Mouse (Mus musculus) left cerebral cortex, adult 8-10 months (tissue): Measurements from ENCODE around the gene Sos2. TPM values are rescaled to one million over a fixed set of nuclear protein-coding genes. Genes with fewer than 3 reads are reported as not detected.
"Not testable (repeated sequence)": the region's sequence is repeated elsewhere in the genome, so short reads cannot be mapped to it uniquely, and the experiment has no call there.

Experiments
- DNase-seq, 2 experiments: peaks; one replicate each; pipeline ENCODE4 v3.0.0; 2022; ENCODE audit warnings: low spot score in 2 of 2
- total RNA-seq, 4 experiments: library from RNA; stranded (reverse); gene quantifications; 2 replicates each; pipeline ENCODE4 v1.2.4; 2022

The Sos2 gene
- total RNA-seq, 4 experiments from 2014 or later = 33.1 to 42.4 (median 36.6) TPM

DNA sequence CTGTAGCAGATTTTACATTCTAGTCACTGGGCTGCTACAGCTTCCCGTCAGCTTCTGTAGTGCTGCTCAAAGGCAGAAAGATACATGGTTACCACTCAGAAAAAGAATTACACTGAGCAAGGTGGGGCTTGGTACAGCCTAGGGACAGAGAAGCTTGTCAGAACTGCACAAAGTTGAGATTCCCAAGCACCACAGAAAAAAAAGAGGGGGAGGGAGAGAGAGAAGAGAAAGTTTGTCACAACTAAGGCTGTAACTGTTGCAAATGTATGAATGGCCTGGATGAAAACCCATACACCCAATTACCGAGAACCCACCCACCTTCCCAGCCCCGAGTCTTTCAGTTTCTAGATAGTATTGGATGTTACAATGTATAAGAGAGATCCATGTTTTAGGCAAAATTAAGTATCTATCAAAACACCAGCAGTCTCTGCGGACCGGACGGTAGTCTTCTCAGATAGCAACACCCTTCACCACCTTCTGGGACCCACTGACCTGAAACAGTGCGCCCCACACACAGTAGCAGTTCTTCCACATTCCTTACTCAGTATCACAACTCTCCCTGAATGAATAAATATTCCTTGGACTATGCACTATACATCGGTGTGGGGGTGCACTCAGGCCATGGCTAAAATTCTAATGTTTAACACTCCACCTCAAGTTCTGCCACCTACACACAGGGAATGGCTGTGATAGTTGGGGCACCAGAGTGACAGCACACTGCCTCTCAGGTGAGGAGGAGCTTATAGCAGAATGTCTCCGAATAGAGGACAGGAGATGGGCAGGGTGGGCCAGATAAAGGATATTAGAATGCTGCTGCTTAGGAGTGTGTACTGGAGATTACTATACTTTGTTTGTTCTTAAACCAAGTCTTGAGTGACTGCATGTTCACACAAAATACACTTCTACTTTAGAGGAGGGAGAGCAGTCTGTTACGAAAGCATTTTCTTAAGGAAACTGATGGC, 6.8 kb downstream of the Sos2 start:
- DNase-seq = no peak

DNA sequence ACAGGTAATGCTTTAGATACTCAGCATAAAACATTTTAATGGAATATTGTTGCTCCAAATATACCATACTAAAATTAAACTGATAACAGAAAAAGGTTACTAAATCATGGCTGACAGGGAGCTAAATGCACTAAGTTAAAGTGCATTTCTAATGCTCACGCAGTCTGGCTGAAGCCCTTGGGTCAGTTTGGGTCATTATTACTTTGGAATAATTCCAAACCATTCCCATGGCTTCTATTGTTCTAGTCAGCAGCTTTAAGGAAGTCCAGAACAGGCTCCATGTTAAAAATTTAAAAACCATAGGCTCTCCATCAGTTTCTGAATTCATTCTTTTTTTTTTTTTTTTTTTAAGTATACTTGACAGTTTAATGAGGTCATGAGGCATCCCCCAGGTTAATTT, 7.5 kb downstream of the Sos2 start:
- DNase-seq = no peak

DNA sequence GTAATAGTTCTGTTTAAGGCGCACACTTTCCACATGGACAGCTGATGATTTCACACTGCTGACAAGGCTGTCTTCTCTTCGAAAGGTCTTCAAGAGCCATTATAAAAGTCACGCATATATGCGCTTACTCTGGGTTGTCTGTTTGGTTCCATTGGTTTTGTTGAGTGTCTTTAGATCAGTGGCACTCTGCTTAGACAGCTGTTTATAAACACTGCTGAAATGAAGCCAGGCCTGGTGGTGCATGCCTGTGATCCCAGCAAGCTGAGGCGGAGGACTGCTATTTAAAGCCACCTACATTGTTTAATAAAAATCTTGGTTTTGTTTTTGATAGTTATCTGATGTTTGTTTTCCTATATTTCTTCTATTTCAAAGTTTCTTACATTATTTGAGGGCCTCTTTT, 14.9 kb downstream of the Sos2 start:
- no peak for DNase-seq

DNA sequence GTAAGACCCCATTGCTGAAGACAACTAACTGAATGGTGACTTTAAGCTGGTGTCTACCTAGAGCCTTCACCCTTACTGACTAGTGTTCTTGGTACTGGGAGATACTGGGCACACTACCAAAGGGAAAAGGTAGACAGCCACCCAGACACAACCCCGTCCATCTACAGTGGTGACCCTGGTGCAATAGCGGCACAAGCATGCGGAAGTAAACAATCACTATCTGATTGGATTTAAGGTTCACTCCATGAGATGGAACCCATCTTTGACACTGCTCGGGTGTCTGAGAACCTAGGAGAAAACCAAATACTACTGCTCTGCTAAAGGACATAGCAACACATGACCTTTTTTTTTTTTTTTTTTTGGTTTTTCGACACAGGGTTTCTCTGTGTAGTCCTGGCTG, 20.0 kb downstream of the Sos2 start:
- no peak for DNase-seq

DNA sequence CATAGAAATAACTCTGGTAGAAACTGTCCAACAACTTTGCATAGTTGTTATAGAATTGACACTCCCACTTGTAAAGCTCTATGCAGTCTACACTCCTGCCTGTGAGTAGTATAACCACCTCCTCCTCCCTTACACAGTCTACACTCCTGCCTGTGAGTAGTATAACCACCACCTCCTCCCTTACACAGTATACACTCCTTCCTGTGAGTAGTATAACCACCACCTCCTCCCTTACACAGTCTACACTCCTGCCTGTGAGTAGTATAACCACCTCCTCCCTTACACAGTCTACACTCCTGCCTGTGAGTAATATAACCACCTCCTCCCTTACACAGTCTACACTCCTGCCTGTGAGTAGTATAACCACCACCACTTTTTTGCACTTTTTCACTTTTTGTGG, 27.7 kb downstream of the Sos2 start:
- DNase-seq = not testable (repeated sequence)

DNA sequence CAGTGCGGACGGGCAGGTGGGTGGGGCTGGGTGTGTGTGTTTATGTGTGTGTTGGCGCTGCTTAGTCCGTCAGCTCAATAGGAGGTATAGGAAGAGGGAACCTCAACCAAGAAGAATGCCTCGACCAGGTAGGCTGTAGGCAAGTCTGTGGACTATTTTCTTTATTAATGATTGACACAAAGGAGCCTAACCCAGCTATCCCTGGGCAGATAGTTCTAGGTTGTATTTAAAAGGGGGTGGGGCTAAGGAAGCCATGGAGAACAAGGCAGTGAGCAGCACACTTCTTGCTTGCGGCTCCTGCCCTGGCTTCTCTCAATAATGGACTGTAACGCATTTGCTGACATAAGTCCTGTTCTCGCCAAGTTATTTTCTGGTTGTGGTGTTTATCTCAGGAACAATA, 32.1 kb downstream of the Sos2 start:
- no peak for DNase-seq

DNA sequence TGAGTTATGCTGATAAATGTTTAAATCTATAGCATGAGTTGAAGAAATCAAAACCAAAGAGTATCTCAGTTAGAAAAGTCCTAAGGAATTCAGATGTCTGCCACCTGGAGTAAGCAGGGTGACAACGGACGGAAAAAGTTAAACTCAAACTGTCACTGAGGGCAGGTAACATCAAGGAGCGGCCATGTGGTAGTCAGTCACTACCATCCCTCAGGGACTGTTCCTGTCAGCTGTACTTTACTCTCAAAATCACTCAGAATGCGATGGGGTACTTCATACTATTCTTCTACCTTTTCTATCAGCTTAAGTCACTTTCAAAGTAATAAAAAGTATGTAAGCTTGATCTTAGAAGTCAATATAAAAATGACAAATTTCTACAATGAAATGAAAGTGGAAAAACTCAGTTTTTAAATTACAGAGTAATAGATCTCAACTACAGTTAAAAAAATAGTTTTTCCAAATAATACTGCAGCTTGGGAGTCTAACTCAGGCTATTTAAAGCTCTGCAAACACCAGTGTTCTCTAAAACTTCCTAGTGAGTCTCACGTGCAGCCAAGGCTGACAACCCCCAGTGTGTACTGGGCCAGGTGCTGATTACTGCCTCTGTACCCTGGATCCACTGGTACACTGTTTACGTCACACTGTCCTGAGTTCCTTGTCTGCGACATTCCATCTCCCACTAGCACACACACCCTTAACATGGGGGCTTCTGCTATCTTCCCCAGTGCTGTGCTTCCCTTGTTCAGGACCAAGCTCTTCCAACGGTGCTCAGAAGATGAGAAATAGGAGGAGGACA, 35.6 kb downstream of the Sos2 start:
- DNase-seq = no peak

DNA sequence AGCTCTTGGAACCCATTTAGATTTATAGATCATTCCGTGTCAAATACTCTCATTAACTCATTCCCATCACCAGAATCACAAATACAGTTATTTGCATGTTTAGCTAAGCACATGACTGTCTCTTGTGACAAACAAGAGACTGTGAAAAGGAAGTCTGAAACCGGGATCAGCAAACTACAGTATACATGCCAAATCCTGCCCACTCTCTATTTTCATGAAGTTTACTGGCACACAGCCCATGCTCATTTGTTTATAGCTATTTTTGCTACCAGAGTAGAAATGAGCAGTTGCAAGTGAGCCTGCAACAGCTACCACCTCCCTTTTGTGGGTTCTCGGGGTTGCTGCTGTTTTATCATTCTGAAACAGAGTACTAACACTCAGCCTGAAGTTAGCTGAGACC, 36.8 kb downstream of the Sos2 start:
- peak in 1 of 2 experiments; percentile 48 for DNase-seq

DNA sequence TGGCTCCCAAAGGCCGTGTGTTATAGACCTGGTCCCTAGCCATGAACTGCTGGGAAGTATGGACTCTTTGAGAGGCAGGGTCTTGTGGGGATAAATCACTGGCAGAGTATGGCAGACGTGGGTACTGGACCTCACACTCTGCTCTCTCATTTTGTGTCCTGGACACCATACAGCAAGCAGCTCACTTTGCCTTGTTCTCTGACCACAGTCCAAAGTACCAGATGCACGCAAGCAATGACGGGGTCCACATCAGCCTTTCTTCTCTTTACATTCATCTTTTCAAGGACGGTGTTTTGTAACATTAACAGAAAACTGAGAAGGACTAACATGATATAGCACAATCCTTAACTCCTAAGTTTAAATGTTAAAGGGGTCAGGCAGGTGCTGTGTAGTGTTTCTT, 38.8 kb downstream of the Sos2 start:
- DNase-seq = no peak

DNA sequence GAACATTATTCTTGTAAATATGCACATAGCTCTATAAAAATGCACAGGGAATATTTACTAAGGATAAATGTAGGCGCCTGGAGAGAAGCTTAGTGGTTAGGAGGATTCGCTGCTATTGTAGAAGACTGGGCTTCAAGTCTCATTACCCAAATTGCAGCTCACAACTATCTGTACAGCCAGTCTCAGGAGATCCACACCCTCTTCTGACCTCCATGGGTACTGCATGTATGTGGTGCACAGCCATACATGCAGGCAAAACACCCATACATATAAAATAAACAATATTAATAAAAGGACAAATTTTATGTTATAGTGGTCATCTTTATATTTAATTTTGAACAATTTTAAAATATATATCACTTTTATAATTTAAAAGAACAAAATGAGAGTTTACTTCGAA, 46.9 kb downstream of the Sos2 start:
- no peak for DNase-seq

DNA sequence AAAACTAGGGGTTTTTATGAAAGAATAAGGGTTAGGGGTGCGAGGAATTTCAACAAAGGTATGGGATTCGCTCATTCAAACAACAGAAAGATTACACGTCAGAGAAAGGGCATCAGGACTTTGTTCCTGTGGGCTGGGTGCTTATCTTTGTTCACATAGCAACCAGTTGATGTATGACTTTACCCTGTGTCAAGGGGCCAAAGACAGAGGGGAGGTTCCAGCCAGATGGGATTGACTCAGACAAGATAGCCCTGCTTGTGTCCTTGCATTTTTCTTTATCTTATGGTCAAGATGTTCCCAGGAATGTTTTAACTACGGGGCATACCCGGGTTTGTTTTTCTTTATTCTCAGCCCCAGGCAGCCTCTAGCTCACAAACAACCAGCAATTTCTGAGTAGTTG, 63.1 kb downstream of the Sos2 start:
- not testable (repeated sequence) for DNase-seq

DNA sequence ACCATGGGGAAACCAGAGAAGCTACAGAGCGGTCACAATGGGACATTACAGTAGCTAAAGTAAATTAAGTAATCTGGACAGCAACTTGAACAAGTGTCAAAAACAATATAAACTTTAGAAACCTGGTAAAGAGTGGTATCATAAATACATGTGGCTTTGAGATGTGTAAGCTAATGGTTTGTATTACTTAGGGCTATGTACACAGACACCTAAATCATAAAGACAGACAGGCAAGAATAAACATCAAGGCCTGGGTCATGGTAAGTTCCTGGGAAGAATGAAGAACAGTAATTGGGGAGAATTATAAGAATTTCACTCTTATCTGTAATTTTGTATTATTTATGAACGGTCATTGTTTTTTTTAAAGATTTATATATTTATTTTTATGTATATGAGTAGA, 77.3 kb downstream of the Sos2 start:
- no peak for DNase-seq

DNA sequence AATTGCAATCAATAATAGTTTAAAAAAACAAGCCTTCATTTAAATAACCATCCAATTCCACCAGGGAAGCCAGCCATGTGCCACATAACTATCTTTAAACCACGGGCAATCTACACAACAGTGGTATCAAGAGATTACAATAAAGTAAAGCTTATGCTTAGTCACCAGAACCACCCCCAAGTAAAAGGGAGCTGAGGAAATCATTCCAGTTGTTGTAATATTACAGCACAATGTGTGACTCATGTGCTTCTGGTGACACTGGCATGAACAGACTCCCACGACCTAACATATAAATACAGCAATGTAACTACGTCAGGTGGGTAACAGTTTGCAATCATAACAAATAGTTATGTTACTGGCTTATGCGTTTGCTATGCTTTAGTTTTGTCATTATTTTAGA, 84.2 kb downstream of the Sos2 start:
- no peak for DNase-seq

DNA sequence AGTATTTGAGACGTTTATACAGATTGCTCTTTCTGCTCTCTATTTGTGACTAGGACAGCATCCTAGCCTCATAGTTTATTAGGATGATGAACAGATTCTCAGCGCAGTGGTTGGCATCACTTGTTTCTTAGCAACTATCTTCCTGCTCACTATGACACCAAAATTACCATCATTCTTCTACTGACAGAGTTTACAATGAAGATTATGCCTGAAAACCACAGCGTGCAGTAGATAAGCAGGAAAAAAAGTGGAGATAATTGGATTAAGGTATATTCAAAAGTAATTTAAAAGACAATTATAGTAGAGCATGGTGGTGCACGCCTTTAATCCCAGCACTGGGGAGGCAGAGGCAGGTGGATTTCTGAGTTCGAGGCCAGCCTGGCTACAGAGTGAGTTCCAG, 88.5 kb downstream of the Sos2 start:
- no peak for DNase-seq

DNA sequence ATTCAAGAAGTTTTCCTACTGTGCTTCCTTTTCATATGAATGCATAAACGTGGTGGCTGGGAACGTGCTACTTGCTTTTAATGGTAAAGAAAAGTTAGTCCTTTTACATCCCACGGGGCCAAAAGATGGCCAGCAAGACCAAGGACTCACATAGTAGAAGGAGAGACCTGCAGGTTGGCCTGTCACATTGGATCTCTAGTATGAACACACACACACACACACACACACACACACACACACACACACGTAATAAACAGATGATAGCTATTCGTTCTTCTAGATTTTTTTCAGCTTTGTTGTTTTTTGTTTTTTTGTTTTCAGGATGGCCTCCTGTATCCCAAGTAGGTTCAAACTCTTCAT, 98.4 kb downstream of the Sos2 start:
- no peak for DNase-seq

DNA sequence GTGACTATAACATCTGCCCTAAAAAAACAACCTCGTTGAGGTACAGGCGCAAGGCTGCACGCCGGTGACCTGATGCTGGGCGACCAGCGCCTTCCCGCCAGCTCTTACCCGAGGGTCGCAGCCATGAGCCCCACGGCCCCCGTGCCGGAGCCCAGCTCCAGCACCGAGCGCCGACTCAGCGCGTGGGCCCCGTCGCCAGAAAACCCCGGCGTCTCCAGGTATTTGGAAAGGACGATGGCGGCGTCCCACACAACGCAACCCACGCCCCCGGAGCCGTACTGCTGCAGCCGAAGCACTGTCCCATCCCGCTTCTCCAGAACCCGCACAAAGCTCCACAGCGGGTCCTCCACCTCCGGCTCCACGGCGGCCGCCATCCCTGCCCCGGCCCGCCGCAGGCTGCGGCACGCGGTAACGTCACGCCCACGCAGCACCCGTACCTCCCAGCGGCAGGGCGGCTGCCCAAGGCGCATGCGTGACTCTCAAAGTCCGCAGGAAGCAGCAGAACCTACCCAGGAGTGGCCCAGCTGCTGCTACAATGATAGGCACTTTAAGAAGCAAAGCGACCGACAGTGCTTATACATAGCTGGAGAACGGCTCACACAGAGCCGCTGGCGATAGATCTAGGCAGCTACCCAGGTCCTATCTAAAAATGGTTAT, 98.9 kb downstream of the Sos2 start, which contains the start of gene Vcpkmt:
TSS of gene Vcpkmt (minus strand) at position 416 of the 657 bp plus-strand sequence.
- peak; percentile 72 to 88 for DNase-seq

DNA sequence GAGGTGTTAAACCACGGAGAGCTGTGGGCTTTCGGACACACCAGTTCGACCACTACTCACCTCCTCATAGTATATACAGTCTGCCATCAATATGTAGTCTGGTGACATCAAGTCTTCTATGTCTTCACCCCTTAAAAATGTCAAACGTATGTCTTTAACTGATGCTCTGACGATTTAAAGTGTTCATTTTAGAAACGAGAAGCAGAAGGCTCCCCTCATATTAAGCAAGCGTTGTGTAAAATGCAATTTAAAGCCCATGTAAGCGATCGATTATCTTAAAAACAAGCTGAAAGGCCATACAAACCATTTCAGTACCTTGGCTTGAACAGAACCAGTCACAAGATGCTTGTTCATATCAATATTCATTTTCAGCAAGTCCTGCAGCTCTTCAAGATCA, 99.4 kb downstream of the Sos2 start:
- DNase-seq = no peak

DNA sequence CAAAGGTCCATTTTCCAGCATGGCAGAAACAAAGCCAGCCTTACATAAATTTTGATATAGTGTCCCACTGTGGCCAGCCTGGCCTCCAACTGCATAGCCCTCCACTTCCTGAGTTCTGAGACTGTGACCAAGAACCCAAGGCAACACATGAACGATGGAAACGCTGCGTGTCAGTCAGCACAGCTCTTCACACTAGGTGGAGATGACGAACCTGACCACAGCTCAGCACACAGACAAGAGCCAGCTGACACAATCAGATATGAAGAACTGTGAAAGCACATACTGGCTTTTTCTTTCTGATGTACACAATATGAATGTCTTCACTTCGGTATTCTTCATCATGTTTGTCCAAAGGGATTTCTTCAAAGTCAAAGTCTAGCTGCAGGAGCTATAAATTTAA, 102.0 kb downstream of the Sos2 start:
- no peak for DNase-seq

DNA sequence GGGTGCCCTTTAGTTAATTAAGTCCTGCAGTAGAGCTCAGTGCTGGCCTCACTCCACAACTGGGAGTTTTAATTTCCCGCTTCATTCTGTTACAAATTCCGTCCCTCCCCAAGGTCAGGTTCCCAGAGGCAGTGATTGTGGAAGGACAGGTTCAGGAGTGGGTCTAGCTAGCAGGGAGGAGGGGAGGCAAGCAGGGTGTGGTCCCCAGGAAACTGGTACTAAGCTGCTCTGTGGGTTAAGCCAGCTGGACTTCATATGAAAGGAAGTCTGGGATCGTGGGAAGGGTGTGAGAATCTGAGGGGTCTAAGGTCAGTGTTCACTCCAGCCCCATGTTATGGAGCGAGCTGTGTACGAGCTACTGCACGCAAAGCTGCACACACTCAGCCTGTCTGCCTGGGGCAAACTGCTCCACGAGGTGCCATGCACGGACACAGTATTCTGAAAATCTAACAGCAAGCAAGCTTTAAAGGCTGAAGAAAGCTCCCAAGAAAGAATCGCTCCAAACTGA, 105.5 kb downstream of the Sos2 start:
- DNase-seq = no peak

DNA sequence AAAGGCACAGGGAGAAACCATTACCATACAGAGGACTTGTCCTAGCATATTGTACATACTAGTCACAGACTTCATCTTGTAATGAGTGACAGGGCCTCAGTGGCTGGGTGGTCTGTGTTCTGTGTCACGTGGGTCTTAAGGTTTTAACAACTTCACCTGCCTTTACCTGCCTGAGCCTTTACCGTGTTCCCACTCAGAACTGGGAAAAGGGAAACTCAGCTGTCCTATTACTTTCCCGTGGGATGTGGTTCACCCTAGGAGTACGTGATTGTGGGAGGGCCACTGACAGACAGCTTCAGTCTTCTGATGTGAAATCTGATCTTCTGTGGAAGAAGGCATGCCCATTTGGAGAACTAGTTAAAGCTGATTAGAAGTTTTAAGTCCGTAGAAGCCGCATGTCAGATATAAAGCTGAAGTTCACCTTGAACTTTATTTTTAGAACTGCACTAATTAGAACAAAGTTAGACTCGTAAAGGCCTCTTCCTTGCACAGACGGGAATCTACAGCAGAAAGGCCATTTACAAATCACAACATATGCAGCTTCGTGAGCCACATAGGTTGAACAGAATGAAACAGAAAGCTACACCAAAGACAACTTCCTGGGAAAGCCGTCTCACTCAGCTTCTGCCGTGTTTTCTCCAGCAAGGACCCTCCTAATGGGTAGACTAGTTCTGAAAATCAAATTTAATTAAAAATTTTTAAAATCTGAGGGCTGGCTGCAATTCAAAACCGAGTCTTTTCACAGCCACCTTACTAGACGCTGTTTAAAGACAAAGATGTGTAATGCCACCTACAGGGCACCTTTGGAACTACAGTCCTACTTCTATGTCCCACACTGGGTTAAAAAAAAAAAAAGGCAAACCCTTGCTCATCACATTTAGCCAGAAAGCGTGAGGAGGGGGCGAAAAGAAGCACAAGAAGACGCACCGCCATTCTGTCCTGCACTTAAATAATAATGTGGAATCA, 107.5 kb downstream of the Sos2 start:
- DNase-seq = peak; percentile 39 to 46

DNA sequence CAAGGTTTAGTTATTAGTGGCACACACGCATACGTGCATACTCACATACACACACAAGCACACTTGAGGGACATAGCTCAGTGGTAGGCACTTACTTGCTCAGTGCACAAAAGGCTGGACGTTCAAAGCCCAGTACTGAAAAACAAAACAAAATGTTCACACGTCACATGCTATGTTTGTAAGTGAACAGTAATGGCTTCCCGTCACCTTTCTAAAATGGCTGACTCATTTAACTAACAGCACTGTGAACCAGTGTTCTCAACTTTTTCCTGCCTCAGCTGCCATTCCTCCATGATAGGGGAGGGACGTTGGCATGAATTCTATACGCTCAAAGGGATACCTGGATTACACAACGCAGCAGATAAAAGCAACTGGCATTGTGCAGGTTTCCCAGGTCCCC, 108.4 kb downstream of the Sos2 start:
- DNase-seq = no peak
